Mouse (Mus musculus) lung, embryonic 16.5 days (tissue): ENCODE measurements at regions not wholly inside any gene's neighbourhood (a gene's known extent, or its start where the extent isn't known, plus 50 kb on each side); places are given as distances from the start of the nearest gene placed in this dataset.

Source experiments
- ATAC-seq: fragments of 200-750 bp; cut with Nextera tagmentation; 2 replicates; pipeline ENCODE4 v1.8.0; 2017; ENCODE audit warnings: low read depth, mild to moderate bottlenecking, moderate library complexity
- H3K27ac ChIP-seq: fragments of 300-500 bp; sonication (generic); 2 replicates; pipeline ENCODE4 v1.5.1; 2014; ENCODE audit warnings: mild to moderate bottlenecking, control low read depth, low read length
- H3K27me3 ChIP-seq: fragments of 300-500 bp; sonication (generic); 2 replicates; pipeline ENCODE4 v1.6.1; 2014; ENCODE audit warnings: low read depth, low read length, mixed read lengths; ENCODE audit not compliant: control insufficient read depth, insufficient read depth
- H3K36me3 ChIP-seq: fragments of 300-500 bp; sonication (generic); 2 replicates; pipeline ENCODE4 v1.6.1; 2014; ENCODE audit warnings: low read length; ENCODE audit not compliant: control insufficient read depth, insufficient read depth
- H3K4me1 ChIP-seq: fragments of 300-500 bp; sonication (generic); replicated peaks from 2 replicates; pipeline ENCODE4 v1.6.1; 2014; ENCODE audit warnings: low read length, mixed read lengths; ENCODE audit not compliant: control insufficient read depth, insufficient read depth
- H3K4me2 ChIP-seq: fragments of 300-500 bp; sonication (generic); 2 replicates; pipeline ENCODE4 v1.6.1; 2014; ENCODE audit warnings: low read depth, low read length, control low read depth
- H3K4me3 ChIP-seq: fragments of 300-500 bp; sonication (generic); 2 replicates; pipeline ENCODE4 v1.5.1; 2014; ENCODE audit warnings: mild to moderate bottlenecking, low read length, control low read depth
- H3K9ac ChIP-seq: fragments of 300-500 bp; sonication (generic); 2 replicates; pipeline ENCODE4 v1.6.1; 2014; ENCODE audit warnings: low read length, control low read depth
- H3K9me3 ChIP-seq: fragments of 300-500 bp; sonication (generic); 2 replicates; pipeline ENCODE4 v1.6.1; 2016; ENCODE audit warnings: low read length; ENCODE audit not compliant: control insufficient read depth
- WGBS: fragments of 180-500 bp; shearing (Covaris S2); extraction: QIAGEN DNeasy Blood & Tissue Kit; methylation state at CpG from one replicate; pipeline ENCODE4 v1.1.7; 2014; 5-methylcytosine and 5-hydroxymethylcytosine counted together

GRCm38 (mm10) chr13:51026311-51026918 lies 74.3 kb upstream of the Spin1 start:
- Histone ChIP-seq H3K36me3 (no peaks in the 10 kb centered on the region), H3K27ac (no peak overlapping the region), H3K4me2 (no peak overlapping the region), H3K27me3 (no peaks in the 10 kb centered on the region), H3K9ac (no peak overlapping the region), H3K4me1 (peaks cover 20% of the 10 kb centered on the region), H3K9me3 (no peaks in the 10 kb centered on the region; the same call in 1 of the 2 replicates), H3K4me3 (no peak overlapping the region)
- no peak for ATAC-seq
- 39% methylated on average over 6 of the region's 6 CpGs for WGBS

DNA sequence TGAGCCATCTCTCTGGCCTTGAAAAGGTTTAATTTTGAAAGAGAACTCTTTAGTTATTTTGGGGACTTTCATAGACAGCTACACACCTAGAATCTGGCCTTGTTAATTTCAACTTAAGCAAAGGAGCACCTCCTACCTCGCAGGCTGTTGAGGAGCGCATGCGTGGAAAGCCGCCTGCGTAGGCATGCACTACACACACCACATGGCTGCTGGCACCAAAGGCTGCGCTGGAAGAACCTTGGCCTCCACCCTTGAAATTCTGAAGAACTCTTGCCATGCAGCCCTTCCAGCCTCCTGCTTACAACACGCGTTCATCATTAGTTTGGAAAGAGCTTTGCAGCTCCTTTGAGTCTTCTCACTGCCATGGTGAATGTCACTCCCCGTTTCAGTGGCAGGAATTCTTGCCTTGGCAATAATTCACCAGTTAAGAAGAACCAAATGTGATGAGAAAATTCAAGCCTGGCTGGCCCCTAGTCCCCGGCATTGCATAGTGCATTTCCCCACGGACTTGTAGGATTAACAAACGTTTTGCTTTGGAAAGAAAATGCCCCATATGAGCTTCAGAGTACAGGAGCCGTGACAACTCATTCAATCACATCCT lies 62.7 kb upstream of the Spin1 start:
- no peaks in the 10 kb centered on the region for H3K9me3 ChIP-seq
- no peaks in the 10 kb centered on the region for H3K4me1 ChIP-seq
- no peak overlapping the region for H3K4me3 ChIP-seq
- 86% methylated on average over 13 of the region's 13 CpGs for WGBS
- H3K27ac ChIP-seq, result no peak overlapping the region
- H3K36me3 ChIP-seq, result no peaks in the 10 kb centered on the region
- H3K27me3 ChIP-seq, result no peaks in the 10 kb centered on the region
- no peak for ATAC-seq
- no peak overlapping the region for H3K9ac ChIP-seq
- H3K4me2 ChIP-seq, result no peak overlapping the region

- Histone ChIP-seq H3K27ac (no peak overlapping the region), H3K36me3 (no peaks in the 10 kb centered on the region), H3K4me1 (no peaks in the 10 kb centered on the region), H3K9me3 (peaks cover 7% of the 10 kb centered on the region), H3K27me3 (no peaks in the 10 kb centered on the region), H3K4me3 (no peak overlapping the region), H3K4me2 (no peak overlapping the region), H3K9ac (no peak overlapping the region)
- WGBS, result 66% methylated on average over 4 of the region's 4 CpGs
- no peak for ATAC-seq
These were observed 61.7 kb upstream of the Spin1 start for GRCm38 (mm10) chr13:51038955-51039354.

DNA sequence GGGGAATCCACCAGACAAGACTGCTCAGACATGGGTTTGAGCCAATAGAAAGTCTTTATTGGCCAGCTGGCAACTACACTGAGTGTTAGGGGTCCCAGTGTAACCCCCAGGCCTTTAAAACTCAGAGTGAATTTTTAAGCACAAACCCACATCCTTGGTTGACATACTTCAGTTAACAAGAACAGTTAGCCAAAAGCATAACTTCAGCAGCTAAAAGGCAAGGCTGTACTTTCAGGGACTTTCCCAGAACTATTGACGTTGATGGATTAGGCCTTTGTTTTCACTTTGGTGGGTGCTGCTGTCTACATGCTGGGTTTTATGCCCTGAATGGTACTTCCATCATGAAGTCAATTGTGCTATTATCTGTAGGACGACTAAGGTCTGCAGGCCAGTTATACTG lies 59.6 kb upstream of the Spin1 start:
- Histone ChIP-seq H3K27me3 (no peaks in the 10 kb centered on the region), H3K36me3 (no peaks in the 10 kb centered on the region), H3K4me2 (no peak overlapping the region), H3K9me3 (peaks cover 13% of the 10 kb centered on the region), H3K4me3 (no peak overlapping the region), H3K27ac (no peak overlapping the region), H3K9ac (no peak overlapping the region), H3K4me1 (no peaks in the 10 kb centered on the region)
- 57% methylated on average over 2 of the region's 2 CpGs for WGBS
- no peak for ATAC-seq

DNA sequence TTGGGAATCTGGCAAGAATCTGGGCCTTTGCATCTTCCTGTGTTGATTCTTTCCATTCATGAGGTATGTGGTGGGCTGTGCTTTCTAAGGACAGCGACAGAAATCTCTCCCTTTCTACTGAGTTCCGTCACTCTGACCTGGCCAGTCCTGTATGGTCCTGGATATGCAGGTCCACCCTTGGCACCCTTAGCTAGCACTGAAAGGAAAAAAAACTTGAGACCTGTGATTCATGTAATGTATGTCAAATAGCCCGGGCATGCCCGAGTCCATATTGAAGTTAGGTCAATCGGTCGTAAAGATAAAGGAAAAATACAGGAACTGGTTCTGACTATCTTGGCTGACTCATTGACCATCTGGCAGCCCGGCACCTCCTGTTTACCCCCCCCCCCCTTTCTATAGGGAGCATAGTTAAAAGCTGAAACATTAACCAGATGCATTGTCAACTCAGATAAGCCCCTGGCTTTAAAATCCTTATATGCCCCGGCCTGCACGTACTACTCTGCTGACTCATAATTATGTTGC lies 57.7 kb upstream of the Spin1 start:
- Histone ChIP-seq H3K4me3 (no peak overlapping the region), H3K4me1 (no peaks in the 10 kb centered on the region), H3K9ac (no peak overlapping the region), H3K27ac (no peak overlapping the region), H3K9me3 (peaks cover 13% of the 10 kb centered on the region), H3K4me2 (no peak overlapping the region), H3K27me3 (no peaks in the 10 kb centered on the region), H3K36me3 (no peaks in the 10 kb centered on the region)
- WGBS, result 92% methylated on average over 9 of the region's 9 CpGs
- no peak for ATAC-seq
